Mouse (Mus musculus) erythroblast, embryonic 14.5 days (primary cell): ENCODE data around the gene Ceacam20.

Source experiments
- GATA1 ChIP-seq: IDR thresholded peaks from 2 replicates; pipeline ENCODE4 v1.6.1; 2012; ENCODE audit warnings: low read length, inconsistent platforms, mixed read lengths
- TAL1 ChIP-seq: IDR thresholded peaks from 3 replicates; pipeline ENCODE4 v1.6.1; 2012; ENCODE audit warnings: low read length, inconsistent platforms, mixed read lengths

DNA sequence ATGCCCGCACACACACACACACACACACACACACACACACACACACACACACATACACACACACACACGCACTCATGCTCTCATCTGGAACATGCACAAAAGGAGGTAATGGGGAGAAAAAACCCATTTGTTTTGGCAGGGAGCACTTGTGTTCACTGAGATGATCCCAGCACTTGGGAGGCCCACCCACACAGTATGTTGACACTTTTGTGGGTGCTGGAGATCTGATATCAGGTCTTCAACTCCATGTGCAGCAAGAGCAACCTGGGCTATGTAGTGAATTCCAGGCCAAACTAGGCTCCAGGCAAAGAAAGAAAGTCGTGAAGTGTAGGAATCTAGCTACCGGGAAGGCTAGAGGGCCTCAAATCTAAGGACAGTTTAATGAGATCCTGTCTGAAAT, 9.4 kb upstream of the Ceacam20 start:
- TF ChIP-seq GATA1: no peak
- no peak for TF ChIP-seq TAL1
